Mouse (Mus musculus) left cerebral cortex, adult 8-10 months (tissue): ENCODE data around the gene Tcte1. TPM values are rescaled to one million over a fixed set of nuclear protein-coding genes. Genes with fewer than 3 reads are reported as not detected.

Experiments used
- DNase-seq, 2 experiments: peaks; one replicate each; pipeline ENCODE4 v3.0.0; 2022; ENCODE audit warnings: low spot score in 2 of 2
- total RNA-seq, 4 experiments: library from RNA; stranded (reverse); gene quantifications; 2 replicates each; pipeline ENCODE4 v1.2.4; 2022

Gene Tcte1
- total RNA-seq, 4 experiments from 2014 or later = 1.3 to 1.7 (median 1.4) TPM

DNA sequence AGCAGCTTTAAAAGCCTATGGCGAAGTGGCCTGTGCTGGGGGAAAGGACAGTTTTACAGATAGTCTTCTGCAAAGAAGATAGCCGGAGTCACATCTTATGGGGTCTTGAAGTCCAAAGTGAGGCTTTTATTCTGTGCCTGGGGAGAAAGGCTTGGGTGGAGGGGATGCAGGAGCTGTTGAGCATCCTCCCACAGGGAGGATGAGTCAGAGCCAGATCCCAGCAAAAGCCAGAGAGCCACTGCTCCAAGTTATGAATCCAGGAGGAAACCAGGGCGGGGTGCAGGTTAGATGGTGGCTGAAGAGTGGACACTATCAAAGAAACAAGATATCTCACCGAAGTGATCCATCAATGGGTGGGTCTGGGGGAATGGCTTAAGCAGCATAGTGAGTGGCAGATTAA lies 11.5 kb upstream of the Tcte1 start:
- no peak for DNase-seq

DNA sequence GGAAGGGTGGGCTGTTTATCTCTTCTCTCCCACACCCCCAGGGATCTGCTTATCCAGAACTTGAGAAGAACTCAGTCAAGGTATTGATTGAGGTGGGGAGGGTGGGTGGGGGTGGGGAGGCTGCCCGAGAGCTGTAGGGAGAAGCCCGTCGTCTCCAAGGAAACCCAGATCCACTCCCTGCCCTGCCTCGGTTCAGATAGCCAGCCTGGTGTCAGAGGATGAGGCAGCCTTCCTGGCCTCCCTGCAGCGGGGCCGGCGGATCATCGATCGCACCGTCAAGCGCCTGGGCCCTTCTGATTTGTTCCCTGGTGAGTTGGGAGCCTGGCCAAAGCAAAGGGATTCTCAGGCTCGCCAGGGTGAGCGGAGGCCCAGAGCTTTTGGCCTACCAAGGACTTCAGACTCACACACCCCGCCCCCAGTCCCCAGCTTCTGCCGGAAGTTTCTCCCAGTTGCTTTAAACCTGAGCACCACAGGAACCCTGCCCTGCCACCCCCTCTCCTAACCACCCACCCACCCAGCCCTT lies 8.0 kb upstream of the Tcte1 start:
- DNase-seq = no peak

DNA sequence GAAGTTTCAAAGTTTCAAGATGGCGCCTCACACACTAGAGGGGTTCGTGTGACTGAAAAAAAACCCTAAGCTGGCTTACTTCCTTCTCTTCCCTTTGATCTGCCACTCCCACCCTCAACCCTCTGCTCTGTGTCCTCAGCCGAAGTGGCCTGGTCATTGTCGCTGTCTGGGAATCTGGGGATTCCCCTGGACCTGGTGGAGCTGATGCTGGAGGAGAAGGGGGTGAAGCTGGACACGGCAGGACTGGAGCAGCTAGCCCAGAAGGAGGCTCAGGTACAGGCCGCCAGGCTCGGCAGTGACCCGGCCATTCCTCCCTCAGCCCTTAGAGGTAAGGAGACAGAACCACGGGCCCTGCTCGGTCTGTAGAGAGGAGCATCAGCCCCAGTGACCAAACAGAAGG lies 7.4 kb upstream of the Tcte1 start:
- DNase-seq = no peak

DNA sequence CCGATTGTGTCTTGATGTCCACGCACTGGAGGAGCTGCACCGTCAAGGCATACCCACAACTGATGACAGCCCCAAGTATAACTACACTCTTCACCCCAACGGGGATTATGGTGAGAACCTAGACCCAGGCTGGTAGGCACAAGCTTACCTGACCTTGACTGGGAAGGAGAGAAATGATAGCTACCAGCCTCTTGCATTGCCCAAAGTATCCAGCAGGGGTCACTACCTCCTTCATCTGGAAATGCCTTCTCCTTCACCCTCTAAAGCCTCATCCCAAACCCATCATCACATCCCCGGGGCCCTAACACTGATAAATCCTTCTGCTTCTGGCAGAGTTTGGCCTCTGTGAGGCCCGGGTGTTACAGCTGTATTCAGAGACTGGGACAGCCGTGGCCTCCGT lies 6.7 kb upstream of the Tcte1 start:
- peak in 1 of 2 experiments; percentile 76 for DNase-seq

DNA sequence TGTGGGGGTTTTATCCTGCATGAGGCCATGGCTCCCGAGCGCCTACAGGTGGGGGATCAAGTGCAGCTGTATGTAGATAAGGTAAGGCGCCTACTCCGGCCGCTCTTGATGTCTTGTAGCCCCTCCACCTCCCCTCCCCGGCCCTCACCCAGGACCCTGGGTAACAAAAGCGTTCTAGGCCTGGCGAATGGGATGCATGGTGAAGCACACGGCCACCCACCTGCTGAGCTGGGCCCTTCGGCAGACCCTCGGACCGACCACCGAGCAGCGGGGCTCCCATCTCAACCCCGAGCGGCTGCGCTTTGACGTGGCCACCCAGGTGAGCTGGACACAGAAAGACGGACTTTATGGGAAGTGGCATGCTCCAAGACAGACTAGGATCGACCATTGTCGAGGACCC lies 6.1 kb upstream of the Tcte1 start:
- no peak for DNase-seq

DNA sequence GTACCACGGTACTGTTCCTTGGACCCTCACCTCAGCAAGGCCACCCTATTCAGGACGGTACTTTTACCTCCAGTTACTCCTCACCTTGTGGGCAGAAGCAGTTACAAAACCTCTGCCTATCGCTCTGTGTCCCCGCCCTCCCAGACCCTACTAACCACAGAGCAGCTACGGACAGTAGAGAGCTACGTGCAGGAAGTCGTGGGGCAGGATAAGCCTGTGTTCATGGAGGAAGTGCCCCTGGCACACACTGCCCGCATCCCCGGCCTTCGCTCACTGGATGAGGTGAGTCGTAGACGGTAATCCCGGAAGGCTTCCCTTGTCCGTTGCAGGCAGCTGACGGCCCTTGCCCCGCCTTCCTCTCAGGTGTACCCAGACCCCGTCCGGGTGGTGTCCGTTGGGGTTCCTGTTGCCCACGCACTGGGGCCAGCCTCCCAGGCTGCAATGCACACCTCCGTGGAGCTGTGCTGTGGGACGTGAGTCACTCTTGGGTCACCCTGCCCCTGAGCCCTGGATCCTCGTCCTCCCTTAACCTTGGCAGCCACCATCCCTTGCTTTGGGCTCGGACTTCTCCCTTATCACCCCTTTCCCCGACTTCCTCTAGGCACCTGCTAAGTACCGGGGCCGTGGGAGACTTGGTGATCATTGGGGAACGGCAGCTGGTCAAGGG lies 5.6 kb upstream of the Tcte1 start:
- no peak for DNase-seq

DNA sequence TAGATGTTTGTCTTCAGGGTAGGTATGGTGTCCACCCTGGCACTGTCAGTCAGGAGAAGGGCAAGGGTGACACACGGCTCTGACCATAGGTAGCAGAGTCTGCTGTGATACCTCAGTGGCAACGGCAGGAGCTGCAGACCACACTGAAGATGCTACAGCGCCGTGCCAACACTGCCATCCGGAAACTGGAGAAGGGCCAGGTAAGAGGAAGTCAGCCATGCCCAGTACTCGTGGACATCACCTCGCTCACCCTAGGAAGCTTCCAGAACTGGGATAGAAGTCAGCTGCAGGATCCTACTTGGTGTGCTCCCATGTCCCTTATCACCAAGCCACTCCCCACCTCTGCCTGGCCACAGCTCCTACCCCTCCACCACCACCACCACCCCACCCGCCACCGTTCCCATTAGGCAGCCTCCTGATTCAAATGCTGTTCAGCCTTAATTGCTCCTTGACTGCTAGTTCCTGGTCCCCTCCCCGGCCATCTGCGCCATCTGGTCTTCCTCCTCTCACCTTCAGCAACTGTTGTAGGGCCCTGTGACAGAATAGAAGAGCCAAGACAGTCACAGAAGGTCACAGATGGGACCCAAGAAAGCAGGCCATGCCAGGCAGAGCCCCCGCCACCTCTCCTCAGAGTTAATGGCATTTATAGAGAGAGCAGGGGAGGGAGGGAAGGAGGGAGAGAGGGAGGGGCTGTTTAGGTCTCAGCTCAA lies 4.3 kb upstream of the Tcte1 start:
- no peak for DNase-seq

DNA sequence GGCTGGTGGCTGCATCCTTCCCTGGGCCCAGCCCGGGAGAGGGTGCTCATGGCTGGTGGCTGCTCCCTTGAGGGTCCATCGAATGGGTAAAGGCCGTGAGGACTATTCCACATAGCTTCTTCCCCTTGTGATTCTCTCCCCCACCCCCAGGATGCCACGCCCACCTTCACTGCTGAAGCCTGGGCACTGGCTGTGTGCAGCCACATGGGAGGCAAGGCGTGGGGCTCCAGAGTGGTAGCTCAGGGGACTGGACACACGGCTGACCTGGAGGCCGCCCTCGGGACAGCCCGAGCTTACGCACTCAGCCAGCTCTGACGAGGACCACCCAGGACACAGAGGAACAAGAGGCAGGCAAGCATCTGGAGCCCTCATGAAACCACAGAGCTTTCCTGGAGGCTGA lies 3.1 kb upstream of the Tcte1 start:
- no peak for DNase-seq

DNA sequence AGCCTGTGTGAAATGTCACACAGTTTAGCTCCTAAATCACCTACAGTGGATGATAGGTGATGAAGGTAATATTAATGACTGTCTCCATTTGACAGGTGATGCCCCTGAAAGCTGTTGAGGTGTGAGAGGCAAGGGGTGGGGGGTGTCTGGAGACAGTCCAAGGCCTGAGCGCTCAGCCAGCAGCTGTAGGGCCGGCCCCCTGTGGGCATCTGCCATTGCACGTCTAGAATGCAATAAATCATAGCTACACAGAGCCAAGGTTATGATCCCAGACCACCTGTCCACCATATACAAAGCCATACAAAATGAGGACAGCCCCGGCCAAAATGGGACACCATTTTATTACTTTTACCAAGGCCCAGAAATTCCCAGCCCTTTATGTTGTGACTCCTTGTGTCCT lies 1.7 kb downstream of the Tcte1 start:
- DNase-seq = no peak

DNA sequence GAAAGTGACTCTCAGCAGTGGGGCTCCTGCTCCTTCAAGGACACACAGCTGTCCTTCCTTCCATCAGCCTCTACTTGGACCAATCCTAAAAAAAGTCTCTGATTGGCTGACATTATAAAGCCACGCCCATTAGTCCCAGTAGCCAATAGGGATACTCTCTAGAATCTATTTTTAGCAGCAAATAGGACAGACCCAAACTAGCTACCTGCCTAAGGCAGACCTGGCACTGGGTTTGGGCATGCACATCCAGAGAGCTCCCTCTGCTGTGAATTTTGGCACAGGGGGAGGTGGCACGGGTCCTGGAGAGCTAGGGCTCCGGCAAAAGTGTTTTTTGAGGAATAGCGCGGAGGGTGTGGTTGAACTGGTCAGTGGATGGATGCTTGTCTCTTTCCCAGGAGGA lies 3.3 kb downstream of the Tcte1 start:
- DNase-seq = no peak

DNA sequence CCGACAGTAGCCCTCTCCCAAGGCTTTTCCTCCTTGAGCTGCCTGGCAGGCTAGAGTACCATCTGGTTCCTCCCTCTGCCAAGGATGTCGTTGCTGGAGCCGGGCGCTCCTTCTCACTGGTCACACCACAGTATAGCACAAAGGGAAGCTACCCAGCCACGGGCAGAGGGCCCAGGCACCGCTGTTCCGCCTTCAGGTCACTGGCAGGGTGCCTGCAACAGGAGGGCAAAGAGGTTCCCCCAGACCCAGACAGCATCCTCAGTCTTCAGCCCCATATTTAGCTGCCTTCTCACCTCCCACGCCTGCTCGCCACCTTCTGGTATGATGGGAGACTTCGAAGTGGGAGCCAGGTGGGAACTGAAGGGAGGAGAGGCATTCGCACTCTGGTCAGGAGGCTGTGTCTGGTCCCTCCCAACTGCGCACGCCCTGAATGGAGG lies 7.1 kb downstream of the Tcte1 start:
- peak in 1 of 2 experiments; percentile 85 for DNase-seq

DNA sequence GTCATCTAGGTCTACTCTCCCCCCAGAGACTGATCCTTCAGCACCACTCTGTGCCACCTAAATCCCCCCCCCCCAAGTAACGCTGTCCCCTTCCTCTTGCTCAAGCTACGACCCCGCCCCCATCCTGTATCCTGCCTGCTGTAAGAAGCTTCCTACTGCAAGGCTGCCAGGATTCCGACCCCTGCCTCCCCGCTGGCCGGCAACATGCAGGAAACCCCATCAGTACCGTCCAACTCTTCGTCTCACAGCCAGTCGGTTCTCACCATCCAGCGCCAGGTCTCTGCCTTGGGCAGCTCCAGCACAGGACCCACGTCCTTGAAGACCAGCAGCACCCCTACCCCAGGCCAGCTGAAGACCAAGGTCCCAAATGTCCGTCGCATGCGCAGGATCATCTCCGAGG lies 9.7 kb downstream of the Tcte1 start:
- DNase-seq = no peak

DNA sequence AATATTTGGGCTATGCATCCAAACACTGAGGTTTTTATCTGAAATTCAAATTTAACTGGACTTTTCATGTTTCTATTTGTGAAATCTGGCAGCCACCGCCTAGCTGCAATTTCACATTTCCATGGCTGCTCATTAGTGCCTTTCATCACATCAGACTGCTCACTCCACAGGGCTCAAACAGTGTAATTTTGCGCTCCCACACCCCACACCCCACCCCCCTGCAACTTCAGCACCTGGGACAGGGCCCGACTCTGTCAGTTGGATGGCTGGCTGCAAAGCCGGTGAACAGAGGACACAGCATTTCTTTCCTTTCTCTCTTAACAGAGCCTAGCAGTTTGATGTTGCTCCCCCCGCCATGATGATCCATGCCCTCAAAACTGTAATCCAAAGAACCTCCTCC lies 13.0 kb downstream of the Tcte1 start:
- no peak for DNase-seq

DNA sequence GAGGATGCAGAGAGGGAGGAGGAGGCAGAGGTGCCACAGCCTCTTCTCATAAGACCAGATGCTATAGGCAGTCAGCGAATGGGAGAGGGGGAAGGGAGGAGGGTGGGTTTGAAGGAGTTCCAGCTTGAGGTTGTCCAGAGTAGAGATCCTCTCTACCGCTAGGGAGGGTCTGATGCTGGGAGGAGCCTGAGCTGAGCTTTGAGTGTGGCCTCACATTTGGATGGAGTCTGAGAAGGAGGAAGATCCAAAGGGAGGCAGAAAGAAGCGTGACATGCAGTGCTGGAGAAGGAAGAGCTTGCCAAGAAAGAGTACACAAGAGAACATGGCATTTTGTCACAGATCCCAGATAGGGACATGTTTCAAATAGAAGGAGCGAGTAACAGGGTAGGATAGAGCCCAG lies 15.2 kb downstream of the Tcte1 start:
- DNase-seq = no peak

DNA sequence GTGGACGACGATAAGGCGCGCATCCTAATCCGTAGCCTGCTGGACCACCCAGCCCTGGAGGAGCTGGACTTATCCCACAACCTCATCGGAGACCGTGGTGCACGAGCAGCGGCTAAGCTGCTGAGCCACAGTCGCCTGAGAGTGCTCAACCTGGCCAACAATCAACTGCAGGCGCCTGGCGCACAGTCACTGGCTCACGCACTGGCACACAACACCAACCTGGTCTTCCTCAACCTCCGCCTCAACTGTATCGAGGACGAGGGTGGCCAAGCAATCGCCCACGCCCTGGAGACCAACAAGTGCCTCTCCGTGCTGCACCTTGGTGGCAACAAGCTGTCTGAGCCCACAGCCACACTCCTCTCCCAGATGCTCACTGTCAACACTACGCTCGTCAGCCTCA lies 16.4 kb downstream of the Tcte1 start:
- DNase-seq = peak in 1 of 2 experiments; percentile 76

DNA sequence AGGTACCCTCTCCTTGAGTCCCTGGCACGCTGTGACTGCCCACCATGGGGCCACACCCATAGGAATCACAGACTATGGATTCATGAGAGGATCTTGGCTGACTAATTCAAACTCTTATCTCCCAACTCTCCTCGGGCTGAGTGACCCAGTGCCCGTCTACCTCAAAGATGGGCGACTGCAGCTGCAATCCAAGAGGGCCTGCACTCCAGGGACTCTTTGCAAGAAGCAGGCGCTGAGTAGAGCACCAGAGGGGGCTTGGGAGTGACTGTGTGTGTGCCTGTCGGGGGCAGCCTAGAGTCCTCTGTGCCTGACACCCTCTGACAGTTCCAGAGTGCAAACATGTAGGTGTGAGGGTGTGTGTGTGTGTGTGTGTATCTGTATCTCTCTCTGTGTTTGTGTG lies 18.9 kb downstream of the Tcte1 start:
- DNase-seq = no peak

DNA sequence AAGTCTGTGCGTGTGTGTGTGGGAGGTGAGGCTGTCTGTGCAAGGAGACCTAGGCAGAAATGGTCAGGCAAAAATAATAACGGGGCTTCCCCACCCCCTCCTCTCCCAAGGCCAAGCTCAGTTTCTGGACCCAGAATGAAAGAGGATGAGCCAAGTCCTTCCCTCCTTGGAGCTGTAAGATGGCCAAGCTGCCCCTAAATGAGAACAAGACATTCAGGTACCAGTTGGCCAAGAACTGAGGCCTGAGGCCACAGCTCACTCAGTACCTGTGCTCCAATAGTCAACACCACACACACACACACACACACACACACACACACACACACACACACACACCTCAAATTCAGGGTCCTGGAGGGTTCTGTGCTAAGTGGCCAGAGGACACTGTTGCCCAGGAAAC lies 19.5 kb downstream of the Tcte1 start:
- DNase-seq = no peak

DNA sequence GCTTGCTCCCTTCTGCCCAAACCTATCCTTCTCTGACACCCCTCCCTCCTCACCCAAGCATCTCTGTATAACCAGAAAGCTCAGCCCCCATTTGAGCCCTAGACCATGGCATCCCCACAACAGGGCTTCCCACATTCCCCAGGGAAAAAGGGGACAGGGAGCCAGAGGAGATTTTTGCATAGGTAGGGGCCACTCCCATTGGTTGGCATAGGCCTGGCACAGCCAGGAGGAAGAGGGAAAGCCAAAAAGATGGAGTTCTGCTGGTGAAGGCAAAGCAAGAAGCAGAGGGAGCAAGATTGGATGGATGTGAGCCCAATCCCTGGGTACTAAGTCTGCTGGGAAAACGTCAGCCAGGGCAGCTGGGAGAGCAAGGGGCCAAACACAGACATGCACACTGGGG lies 19.9 kb downstream of the Tcte1 start:
- no peak for DNase-seq

DNA sequence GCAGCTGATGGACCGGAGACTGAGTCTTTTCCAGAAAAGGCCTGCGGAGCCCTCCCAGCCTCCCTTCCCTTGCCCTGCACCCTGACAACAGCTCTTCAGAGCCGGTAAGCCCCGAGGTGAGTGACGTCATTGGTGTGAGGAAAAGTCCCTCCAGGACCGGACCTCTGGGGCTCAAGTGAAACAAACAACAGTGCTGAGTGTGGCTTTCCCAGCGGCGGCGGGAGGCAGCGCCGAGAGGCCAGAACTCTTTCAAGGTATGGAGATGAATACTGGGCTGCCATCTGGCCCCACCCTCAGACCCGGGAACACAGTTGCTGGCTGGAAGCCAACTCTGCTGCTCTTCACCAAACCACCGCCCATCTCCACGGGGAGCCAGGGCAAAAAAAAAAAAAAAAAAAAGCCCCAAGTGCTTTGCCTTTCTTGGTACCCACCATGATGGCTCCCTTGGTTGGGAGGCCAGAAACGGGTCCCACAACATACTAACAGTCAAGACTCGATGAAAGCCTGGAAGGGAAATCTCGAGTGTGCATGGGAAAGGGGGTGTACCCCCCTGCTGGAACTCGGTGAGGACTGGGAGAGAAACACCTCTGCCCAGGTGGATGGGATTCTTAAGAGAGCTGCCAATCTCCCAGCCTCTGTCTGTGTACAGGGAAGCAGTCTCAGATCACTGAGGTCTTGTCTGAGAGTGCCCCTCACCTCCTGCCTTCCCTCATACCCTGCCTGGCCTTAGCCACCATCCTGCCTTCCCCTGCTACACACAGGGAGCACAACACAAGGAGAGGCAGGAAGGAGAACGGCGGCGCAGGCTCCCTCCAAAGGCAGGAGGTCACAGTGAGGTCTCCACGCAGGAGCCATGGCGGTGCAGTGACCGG lies 21.0 kb downstream of the Tcte1 start:
- no peak for DNase-seq

DNA sequence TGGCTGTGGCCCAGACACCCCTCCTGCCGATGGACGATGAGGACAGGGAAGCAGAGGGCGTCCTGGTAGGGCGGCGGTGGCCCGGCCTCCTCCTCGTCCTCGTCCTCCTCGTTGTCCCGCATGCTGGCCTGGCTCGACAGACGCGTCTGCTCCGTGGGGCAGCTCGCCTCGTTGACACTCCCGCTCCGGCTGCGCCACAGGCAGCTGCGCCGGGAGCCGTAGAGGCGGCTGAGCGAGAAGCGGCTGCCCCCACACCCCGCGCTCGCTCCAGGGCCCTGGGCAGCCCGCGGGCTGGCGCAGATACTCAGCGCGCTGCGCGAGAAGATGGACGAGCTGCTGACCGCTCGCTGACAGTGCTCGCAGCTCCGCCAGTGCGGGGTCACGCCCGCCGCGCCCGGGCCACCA lies 21.6 kb downstream of the Tcte1 start:
- no peak for DNase-seq

DNA sequence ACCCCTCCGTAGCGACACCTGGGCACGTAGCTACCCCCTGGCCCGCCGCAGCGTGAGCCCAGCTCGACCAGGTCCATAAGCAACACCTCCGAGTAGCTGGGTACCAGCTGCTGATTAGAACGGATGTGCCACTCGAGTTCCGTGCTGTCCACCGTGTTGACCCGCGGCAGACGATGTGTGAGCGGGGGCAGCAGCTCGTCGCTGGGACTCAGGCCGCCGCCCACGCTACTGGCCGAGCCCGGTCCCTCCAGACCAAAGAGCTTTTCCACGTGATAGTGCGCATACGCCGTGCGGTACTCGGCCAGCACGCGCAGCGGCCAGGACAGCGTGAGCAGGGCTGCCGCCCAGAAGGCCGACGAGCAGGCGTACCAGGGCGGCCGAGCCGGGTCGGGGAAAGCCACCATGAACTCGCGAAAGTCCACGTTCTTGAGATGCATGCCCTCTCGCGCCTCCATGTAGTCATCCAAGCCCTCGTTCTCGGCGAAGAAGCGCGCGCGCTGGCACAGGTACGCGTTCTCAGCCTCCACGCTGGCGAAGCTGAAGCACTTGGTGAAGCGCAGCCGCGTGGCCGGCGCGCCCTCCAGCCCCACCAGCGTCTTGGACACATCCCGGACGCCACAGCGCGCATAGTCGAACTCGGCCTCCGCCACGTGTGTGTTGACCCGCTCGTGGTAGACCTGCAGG lies 22.2 kb downstream of the Tcte1 start:
- DNase-seq = no peak

DNA sequence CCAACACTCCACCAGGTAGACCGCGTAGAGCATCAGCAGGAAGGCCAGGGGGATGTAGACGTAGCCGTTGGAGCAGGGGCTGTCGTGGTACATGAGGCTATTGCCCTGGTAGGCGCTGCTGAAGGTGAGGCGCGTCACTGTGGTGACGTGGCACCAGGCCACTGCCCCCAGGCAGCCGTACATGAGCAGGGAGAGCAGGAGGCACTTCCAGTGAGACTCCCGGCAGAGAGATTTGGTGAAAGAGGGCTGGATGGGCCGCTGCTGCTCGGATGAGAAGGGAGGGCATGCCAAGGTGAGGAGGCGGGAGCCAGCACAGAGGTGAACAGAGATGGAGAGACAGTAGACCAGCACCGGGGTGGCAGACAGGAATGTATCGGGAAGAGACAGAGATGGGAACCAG lies 23.7 kb downstream of the Tcte1 start:
- no peak for DNase-seq
